Mouse (Mus musculus) neural tube, embryonic 15.5 days (tissue): ENCODE measurements at regions not wholly inside any gene's neighbourhood (a gene's known extent, or its start where the extent isn't known, plus 50 kb on each side); places are given as distances from the start of the nearest gene placed in this dataset.

ENCODE experiments used
- ATAC-seq: fragments of 200-750 bp; cut with Nextera tagmentation; 2 replicates; pipeline ENCODE4 v1.8.0; 2017; ENCODE audit warnings: mild to moderate bottlenecking, moderate TSS enrichment, moderate library complexity; ENCODE audit not compliant: low FRiP score
- H3K27ac ChIP-seq: fragments of 300-500 bp; sonication (generic); replicated peaks from 2 replicates; pipeline ENCODE4 v1.5.1; 2015; ENCODE audit warnings: mild to moderate bottlenecking, inconsistent platforms
- H3K27me3 ChIP-seq: fragments of 300-500 bp; sonication (generic); replicated peaks from 2 replicates; pipeline ENCODE4 v1.6.1; 2015; ENCODE audit warnings: inconsistent platforms
- H3K36me3 ChIP-seq: fragments of 300-500 bp; sonication (generic); 2 replicates; pipeline ENCODE4 v1.6.1; 2015; ENCODE audit warnings: inconsistent platforms
- H3K4me1 ChIP-seq: fragments of 300-500 bp; sonication (generic); 2 replicates; pipeline ENCODE4 v1.6.1; 2015; ENCODE audit warnings: inconsistent platforms
- H3K4me2 ChIP-seq: fragments of 300-500 bp; sonication (generic); 2 replicates; pipeline ENCODE4 v1.6.1; 2015; ENCODE audit warnings: inconsistent platforms, mild to moderate bottlenecking, moderate library complexity
- H3K4me3 ChIP-seq: fragments of 300-500 bp; sonication (generic); replicated peaks from 2 replicates; pipeline ENCODE4 v1.5.1; 2015; ENCODE audit warnings: mild to moderate bottlenecking, inconsistent platforms
- H3K9ac ChIP-seq: fragments of 300-500 bp; sonication (generic); replicated peaks from 2 replicates; pipeline ENCODE4 v1.6.1; 2015; ENCODE audit warnings: mild to moderate bottlenecking, inconsistent platforms
- H3K9me3 ChIP-seq: fragments of 300-500 bp; sonication (generic); replicated peaks from 2 replicates; pipeline ENCODE4 v1.6.1; 2016; ENCODE audit warnings: inconsistent platforms
- WGBS: fragments of 180-500 bp; shearing (Covaris S2); methylation state at CpG from one replicate; pipeline ENCODE4 v1.1.7; 2015; ENCODE audit warnings: mixed read lengths; 5-methylcytosine and 5-hydroxymethylcytosine counted together

- 77% methylated on average over 5 of the region's 5 CpGs for WGBS
- no peak overlapping the region for H3K9ac ChIP-seq
- no peak overlapping the region for H3K27ac ChIP-seq
- no peaks in the 10 kb centered on the region for H3K27me3 ChIP-seq
- no peaks in the 10 kb centered on the region for H3K9me3 ChIP-seq
- no peak overlapping the region for H3K4me3 ChIP-seq
- peaks cover 10% of the 10 kb centered on the region for H3K4me1 ChIP-seq
- ATAC-seq: no peak
- no peaks in the 10 kb centered on the region for H3K36me3 ChIP-seq
- H3K4me2 ChIP-seq: no peak overlapping the region
Measured at GRCm38 (mm10) chr6:53765302-53765701, 55.3 kb downstream of the Tril start.

- H3K4me3 ChIP-seq: no peak overlapping the region
- 85% methylated on average over 9 of the region's 9 CpGs for WGBS
- no peaks in the 10 kb centered on the region for H3K27me3 ChIP-seq
- H3K9me3 ChIP-seq: no peaks in the 10 kb centered on the region
- no peak overlapping the region for H3K4me2 ChIP-seq
- H3K9ac ChIP-seq: no peak overlapping the region
- no peak for ATAC-seq
- H3K27ac ChIP-seq: no peak overlapping the region
- H3K36me3 ChIP-seq: no peaks in the 10 kb centered on the region
- peaks cover 10% of the 10 kb centered on the region for H3K4me1 ChIP-seq
Measured at GRCm38 (mm10) chr6:53762586-53762985, 58.0 kb downstream of the Tril start.

GRCm38 (mm10) chr6:53760651-53761058 lies 60.0 kb downstream of the Tril start:
- no peaks in the 10 kb centered on the region for H3K36me3 ChIP-seq
- no peaks in the 10 kb centered on the region for H3K9me3 ChIP-seq
- no peaks in the 10 kb centered on the region for H3K27me3 ChIP-seq
- no peak overlapping the region for H3K4me2 ChIP-seq
- WGBS: 7% methylated on average over 6 of the region's 6 CpGs
- peak; percentile 38 for ATAC-seq
- H3K27ac ChIP-seq: no peak overlapping the region; the same call in 1 of the 2 replicates
- H3K4me3 ChIP-seq: no peak overlapping the region
- no peak overlapping the region for H3K9ac ChIP-seq
- H3K4me1 ChIP-seq: peaks cover 10% of the 10 kb centered on the region

GRCm38 (mm10) chr6:53759686-53760306 lies 60.8 kb downstream of the Tril start:
- ATAC-seq: no peak
- 28% methylated on average over 3 of the region's 3 CpGs for WGBS
- H3K4me2 ChIP-seq: no peak overlapping the region

GRCm38 (mm10) chr6:53754366-53754765 lies 66.3 kb downstream of the Tril start:
- 87% methylated on average over 3 of the region's 3 CpGs for WGBS
- Histone ChIP-seq H3K27ac (no peak overlapping the region), H3K9me3 (no peaks in the 10 kb centered on the region), H3K36me3 (no peaks in the 10 kb centered on the region), H3K9ac (no peak overlapping the region), H3K27me3 (no peaks in the 10 kb centered on the region), H3K4me3 (no peak overlapping the region), H3K4me1 (no peaks in the 10 kb centered on the region), H3K4me2 (no peak overlapping the region)
- no peak for ATAC-seq

More at GRCm38 (mm10) chr6:53759686-53760306, 60.8 kb downstream of the Tril start:
- Histone ChIP-seq H3K9ac (no peak overlapping the region), H3K9me3 (no peaks in the 10 kb centered on the region), H3K27ac (no peak overlapping the region), H3K36me3 (no peaks in the 10 kb centered on the region), H3K4me3 (no peak overlapping the region), H3K27me3 (no peaks in the 10 kb centered on the region), H3K4me1 (peaks cover 10% of the 10 kb centered on the region)

GRCm38 (mm10) chr6:53750539-53750938 lies 70.1 kb downstream of the Tril start:
- no peak for ATAC-seq
- Histone ChIP-seq H3K27ac (no peak overlapping the region), H3K9ac (no peak overlapping the region), H3K4me2 (no peak overlapping the region), H3K27me3 (no peaks in the 10 kb centered on the region), H3K36me3 (no peaks in the 10 kb centered on the region), H3K4me3 (no peak overlapping the region), H3K9me3 (no peaks in the 10 kb centered on the region), H3K4me1 (no peaks in the 10 kb centered on the region)
- WGBS: 88% methylated on average over 6 of the region's 6 CpGs
